Mouse (Mus musculus) megakaryocyte-erythroid progenitor cell, adult 5-6 weeks (primary cell): ENCODE results near the gene Mdh1. TPM values are rescaled to one million over a fixed set of nuclear protein-coding genes. Genes with fewer than 3 reads are reported as not detected.

Experiments used
- ATAC-seq: replicated peaks from 2 replicates; pipeline ENCODE4 v1.8.0; 2016; ENCODE audit warnings: mild to moderate bottlenecking, inconsistent platforms; ENCODE audit not compliant: severe bottlenecking, poor library complexity, low FRiP score, low TSS enrichment
- total RNA-seq, 2 experiments: library from RNA; stranded (forward) in 1 of 2; stranded (reverse) in 1 of 2; fragments of 200-1000, 215-1000 nt in 1 of 2; fragments of >200 nt in 1 of 2; fragmentation: Nextera tagmentation in 1 of 2; gene quantifications; 2 replicates each; pipeline ENCODE4 v1.2.3; 2014 to 2017

Gene Mdh1
- total RNA-seq (2014; fragmentation: Nextera tagmentation) = 83.2 and 150 TPM in 2 replicates
- 78.4 and 78.9 TPM in 2 replicates for total RNA-seq (2017)

GRCm38 (mm10) chr11:21571700-21572381 lies at the start of gene Mdh1, which contains the start of gene Wdpcp:
Mdh1 (minus strand) TSS chr11:21572367.
Wdpcp (plus strand) TSS chr11:21572235.
- ATAC-seq = peak; percentile 95

- ATAC-seq = no peak
These were observed 43.7 kb upstream of the Mdh1 start for GRCm38 (mm10) chr11:21615915-21616314.

GRCm38 (mm10) chr11:21602497-21602896 lies 30.3 kb upstream of the Mdh1 start:
- no peak for ATAC-seq

- no peak for ATAC-seq
These were observed 11.1 kb upstream of the Mdh1 start for GRCm38 (mm10) chr11:21583286-21583685.

GRCm38 (mm10) chr11:21581472-21581871 lies 9.3 kb upstream of the Mdh1 start:
- ATAC-seq = no peak

GRCm38 (mm10) chr11:21570973-21571372 lies 1.2 kb downstream of the Mdh1 start:
- ATAC-seq = no peak

DNA sequence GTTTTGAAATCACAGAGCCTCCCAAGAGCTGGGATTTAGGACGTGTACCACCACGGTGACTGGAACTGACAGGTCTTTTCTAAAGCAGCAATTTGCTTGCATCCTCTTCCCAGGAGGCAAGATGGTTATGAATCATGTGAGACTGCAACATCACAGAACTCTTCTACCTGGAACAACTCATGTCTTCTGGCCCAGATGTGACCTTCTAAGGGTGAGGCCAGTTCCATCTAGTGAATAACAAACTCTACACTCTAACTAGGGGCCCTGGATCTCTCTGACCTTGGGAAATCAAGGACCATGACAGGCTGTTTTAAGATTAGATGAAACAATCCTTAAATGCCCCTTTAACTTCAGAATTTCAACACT lies 2.1 kb downstream of the Mdh1 start:
- no peak for ATAC-seq

GRCm38 (mm10) chr11:21569456-21570108 lies 2.6 kb downstream of the Mdh1 start:
- peak; percentile 42 for ATAC-seq

DNA sequence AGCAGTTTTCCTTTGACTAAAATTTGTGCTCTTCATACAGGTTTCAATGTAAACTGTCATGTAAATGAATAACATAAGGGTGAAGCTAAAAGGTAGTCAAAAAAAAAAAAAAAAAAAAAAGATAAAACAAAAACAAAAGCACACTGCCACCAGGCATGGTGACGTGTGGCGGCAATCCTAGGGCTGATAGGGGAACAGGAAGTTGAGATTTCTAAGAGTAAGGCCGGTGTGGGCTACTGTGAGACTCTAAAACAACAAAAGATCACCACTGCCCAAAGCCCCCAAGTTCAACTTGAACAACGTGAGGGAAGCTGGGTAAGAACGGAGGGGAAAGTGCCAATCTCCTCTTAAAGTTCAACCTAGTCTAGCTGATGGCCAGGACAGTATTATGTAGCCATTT lies 3.2 kb downstream of the Mdh1 start:
- ATAC-seq = no peak

DNA sequence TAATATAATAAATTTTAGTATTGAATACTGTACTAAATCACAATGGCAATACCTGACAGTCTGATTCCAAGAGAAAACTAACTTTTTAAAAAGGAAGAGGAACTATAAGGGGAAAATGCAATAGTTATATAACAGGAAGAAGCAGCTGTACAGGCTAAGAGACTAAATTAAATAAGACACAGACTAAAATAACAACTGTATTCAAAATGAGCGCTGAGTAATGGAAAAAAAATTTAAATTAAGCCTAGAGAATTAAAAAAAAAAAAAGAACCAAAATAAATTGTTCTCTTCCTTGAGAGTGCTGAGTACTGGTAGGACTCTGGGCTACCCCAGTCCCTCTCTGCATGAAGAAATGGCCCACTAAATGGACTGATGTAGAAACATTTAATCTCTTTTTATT lies 4.4 kb downstream of the Mdh1 start:
- ATAC-seq = no peak

- ATAC-seq = no peak
These were observed 5.2 kb downstream of the Mdh1 start for GRCm38 (mm10) chr11:21566934-21567333.

GRCm38 (mm10) chr11:21564681-21565405 lies 7.3 kb downstream of the Mdh1 start:
- ATAC-seq = no peak

- ATAC-seq = no peak
These were observed 8.4 kb downstream of the Mdh1 start for GRCm38 (mm10) chr11:21563617-21564325.

DNA sequence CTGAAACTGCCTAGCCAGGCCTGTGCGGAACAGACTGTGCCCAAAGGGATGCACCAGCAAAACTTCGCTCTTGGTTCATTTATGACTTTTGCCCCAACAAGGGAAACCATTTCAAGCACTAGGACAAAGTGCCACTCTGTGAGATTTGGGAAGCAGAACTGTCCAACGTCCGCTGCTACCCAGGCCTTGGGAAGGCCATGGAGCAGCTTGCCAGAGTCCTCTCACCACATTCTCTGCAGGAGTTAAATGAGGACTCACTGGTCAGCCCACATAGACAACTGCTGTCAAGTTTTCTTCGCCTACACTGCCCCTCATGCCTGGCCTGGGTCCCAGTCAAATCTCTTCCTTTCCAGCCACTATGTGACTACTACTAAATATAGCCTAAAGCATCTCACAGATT lies 10.8 kb downstream of the Mdh1 start:
- no peak for ATAC-seq

GRCm38 (mm10) chr11:21559727-21560126 lies 12.4 kb downstream of the Mdh1 start:
- no peak for ATAC-seq

DNA sequence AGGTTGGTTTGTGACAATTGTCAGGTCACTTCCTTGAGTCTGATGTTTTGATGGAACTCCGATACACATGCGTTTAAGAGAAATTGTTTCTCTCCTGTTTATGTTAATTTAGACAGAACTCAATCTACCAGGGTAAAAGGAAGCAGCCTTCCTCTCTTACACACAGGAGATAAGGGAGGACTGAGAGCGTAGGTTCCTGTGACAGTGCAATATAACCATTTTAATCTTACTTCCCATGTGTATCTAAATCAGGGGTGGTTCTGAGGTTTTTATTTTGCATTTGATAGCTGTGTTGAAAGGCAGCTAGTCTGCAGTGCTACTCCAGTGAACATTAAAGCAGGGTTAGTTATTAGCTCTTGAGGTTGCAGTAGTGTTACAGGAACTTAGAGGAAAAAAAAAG lies 20.1 kb downstream of the Mdh1 start:
- ATAC-seq = peak; percentile 94

GRCm38 (mm10) chr11:21550222-21551173 lies 21.7 kb downstream of the Mdh1 start:
- peak; percentile 26; the same call in 1 of the 2 replicates for ATAC-seq

GRCm38 (mm10) chr11:21549754-21550153 lies 22.4 kb downstream of the Mdh1 start:
- ATAC-seq = peak; percentile 73

DNA sequence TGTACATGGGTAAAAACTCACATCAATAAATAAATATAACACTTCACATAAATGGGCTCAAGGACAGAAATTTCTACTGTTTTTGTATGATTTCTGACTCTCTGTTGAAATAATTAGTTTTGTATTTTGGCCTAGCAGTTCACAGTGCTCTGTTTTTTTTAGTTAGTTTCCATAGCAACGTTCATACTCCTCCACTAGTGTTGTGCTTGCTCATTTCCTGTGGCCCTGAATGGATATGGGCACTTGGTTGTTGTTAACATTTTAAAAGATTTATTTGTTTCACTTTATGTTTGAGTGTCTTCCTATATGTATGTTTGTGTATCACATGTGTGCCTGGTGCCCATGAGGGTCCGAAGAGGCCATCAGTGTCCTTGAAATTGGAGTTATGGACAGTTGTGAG lies 23.1 kb downstream of the Mdh1 start:
- no peak for ATAC-seq
